Mouse (Mus musculus): ENCODE measurements around the gene Mesp2.
"Not testable (repeated sequence)": the region's sequence is repeated elsewhere in the genome, so short reads cannot be mapped to it uniquely, and the experiment has no call there.

The Mesp2 gene

DNA sequence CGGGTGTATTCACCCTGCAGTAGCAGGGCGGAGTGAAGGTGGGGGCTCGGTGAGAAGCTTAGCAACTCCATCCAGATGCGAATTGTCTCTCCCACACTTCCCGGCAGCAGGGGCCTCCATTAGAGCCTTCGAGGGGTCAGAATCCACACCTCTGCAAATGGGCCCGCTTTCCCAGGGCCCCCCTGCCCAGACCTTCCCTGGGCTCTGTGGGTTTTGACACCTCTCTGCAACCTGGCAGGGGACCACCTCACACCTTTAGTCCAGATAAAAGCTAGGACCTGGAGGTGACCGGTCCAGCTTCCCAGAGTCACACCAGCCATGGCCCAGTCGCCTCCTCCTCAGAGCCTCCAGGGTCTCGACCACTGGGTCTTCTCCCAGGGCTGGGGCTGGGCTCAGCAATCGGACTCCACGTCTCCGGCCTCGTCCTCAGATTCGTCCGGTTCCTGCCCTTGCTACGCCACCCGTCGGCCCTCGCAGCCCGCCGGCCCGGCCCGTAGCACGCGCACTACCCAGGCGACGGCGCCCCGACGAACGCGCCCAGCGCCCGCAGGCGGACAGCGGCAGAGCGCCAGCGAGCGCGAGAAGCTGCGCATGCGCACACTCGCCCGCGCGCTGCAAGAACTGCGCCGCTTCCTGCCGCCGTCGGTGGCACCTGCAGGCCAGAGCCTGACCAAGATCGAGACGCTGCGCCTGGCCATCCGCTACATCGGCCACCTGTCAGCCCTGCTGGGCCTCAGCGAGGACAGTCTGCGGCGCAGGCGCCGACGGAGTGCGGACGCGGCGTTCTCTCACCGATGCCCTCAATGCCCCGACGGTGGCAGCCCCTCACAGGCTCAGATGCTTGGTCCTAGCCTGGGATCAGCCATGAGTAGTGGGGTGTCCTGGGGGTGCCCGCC, at the start of gene Mesp2:
Gene Mesp2 (plus strand): TSS at position 117 of the 896 bp plus-strand sequence.
- peak; percentile 79 for DNase-seq

GRCm38 (mm10) chr7:79761124-79761876, 49.2 kb upstream of the Mesp2 start:
- DNase-seq = no peak

- no peak for DNase-seq
Measured at GRCm38 (mm10) chr7:79762106-79762505, 48.4 kb upstream of the Mesp2 start.

GRCm38 (mm10) chr7:79765991-79766390, 44.5 kb upstream of the Mesp2 start:
- DNase-seq = no peak

DNA sequence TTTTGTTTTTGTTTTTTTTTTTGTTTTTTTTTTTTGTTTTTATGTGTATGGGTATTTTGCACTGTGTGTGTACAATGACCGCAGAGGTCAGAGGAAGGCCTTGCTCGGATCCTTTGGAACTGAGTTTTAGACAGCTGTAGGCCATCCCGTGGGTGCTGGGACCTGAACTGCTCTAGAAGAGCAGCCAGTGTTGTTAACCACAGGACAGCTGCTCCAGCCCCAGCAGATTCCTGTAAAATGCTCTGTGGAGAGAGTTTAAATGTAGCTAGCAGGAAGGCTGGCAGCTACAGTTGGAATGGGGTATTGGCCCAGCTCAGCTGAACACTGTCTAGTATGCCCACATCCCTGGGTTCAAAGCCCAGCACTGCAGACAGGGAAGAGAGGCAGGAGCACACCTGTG, 40.9 kb upstream of the Mesp2 start:
- DNase-seq = no peak

DNA sequence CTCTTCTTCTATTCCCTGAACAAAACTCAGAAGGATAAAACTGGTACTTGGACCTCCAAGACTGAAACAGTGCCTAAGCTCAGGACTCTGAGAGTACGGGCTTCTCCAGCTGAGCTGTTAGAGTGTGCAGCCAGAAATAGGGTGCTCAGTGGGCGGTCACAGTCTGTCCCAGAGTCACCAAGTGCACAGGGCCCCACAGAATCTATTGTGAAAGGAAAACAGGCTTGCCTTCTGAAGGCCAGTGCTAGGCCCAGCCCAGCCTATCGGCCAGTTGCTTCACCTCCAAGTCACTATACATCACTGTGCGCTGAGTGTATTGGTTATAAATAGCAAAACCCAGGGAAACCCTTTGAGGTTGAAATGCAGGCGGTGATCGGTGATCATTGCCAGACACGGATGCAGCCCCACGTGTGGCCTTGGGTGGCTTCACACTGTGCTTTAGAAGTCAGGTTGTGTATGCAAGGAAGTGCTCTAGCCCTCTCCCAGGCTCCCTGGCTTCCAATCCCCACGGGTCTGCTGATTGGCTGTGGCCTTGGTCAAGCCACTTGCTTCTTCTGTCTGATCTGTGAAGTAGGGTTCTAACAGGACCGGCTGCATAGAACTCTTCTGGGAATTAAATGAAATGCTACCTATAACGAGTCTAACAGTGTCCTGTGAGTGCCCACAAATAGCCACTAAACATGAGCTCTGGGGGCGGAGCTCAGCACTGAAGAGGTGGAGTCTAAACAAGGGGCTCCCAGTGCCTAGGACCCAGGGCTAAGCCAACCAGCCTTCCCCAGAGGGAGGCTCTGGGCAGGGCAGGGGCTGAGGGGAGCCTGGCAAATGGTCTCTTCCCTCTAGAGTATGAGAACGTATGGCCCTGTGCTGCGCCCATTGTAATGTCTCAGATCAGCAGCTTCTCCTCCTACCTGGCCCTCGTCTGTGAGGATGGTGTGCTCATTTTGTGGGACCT, 38.7 kb upstream of the Mesp2 start:
- DNase-seq = peak; percentile 24

DNA sequence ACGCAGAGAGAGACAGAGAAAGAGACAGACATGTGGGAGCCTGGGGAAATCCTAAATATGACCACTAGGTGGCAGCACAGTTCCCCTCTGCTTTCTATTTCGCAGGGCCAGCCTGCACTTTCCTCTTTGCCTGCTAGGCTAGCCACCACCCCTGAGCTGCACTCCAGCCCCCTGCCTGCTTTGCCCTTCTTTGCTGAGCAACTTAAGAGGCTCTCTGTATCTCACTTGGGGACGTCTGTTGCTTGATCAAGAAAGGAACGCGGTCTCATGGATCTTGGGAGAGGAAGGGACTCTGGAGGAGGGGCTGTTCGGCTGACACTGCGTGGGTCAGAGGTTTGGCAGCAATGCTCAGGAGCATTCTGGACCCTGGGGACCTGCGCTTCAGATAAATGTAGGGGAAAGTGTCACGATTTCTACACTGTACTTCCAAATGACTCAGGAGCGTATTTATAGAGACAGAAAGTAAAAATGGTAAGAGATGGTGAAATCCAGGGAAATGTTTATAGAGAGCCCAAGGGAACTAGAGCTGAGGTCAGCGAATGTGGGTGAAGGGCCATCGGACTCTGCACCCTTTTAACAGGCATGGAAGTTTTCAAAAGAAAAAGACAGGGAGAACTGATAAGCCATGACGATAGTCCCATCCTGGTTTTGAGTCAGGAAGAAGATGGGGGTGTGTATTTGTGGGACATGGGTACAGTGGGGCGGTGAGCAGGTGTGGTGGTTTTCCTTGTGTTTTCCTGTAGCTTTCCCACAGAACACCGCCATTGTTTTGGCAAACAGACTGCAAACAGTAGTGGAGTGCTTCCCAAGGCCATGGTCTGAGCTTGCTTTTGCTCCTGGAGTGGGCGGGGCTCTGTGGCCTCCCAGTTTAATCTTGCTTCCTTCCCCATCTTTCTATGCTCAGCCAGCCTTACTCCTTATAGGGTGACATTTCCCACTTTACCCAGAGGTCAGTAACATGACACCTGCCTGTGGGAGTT, 29.6 kb upstream of the Mesp2 start:
- DNase-seq = peak; percentile 65

- DNase-seq = no peak
Measured at GRCm38 (mm10) chr7:79781826-79782515, 28.6 kb upstream of the Mesp2 start.

- no peak for DNase-seq
Measured at GRCm38 (mm10) chr7:79782516-79782855, 28.0 kb upstream of the Mesp2 start.

- peak; percentile 40 for DNase-seq
Measured at GRCm38 (mm10) chr7:79786295-79786694, 24.2 kb upstream of the Mesp2 start.

- not testable (repeated sequence) for DNase-seq
Measured at GRCm38 (mm10) chr7:79789812-79790211, 20.7 kb upstream of the Mesp2 start.

DNA sequence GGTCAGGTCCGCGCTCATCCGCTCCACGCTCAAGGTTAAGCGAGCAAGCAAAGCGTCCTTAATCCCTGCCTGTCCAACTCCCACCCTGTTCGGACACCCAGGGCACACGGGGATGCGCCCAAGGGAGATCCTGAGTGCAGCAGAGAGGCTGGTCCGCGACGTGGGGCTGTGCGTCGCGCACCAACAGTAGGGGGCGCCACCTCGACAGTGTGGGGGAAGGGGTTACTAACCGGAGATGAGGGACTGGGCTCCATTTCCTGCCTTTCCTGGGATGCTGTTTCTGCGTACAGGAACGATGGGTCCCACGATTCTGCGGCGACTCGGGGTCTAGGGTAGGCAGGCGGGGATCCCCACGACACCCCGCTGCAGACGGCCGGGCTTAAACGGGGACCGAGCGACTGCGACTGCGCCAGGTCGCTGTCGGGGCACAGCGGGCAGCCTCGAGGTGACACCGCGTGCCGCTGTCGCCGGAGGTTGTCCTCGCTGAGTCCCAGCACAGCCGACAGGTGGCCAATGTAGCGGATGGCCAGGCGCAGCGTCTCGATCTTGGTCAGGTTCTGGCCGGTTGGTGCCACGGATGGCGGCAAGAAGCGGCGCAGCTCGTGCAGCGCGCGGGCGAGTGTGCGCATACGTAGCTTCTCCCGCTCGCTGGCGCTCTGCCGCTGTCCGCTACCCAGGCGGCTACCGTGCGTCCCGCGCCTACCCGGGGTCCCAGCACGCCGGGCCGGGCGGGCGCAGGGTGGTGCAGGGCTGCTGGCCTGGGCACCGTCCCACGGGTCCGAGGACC, 17.7 kb upstream of the Mesp2 start:
- DNase-seq = peak; percentile 19

DNA sequence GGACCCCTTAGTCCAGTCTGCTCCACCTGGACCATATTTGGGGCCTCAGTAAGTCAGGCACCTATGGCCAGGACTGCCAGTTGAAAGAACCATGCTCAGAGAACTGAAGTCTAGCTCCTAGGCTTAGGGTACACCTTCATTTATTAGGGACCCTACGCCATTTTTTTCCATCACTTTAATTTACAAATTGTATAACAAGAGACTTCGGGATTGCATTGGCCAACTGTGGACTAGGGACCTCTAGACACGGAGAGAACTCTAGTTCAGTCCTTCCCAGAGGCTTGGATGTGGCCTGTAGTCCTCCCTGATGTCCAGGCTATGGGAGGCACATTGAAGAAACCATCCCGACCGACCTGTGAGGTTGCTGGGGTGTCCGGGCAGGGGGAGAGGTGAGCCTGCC, 16.8 kb upstream of the Mesp2 start, which contains the start of gene Mesp1:
Gene Mesp1 (minus strand): TSS at position 101 of the 400 bp plus-strand sequence.
- no peak for DNase-seq

- no peak for DNase-seq
Measured at GRCm38 (mm10) chr7:79798606-79799005, 11.9 kb upstream of the Mesp2 start.

- DNase-seq = peak; percentile 66
Measured at GRCm38 (mm10) chr7:79799048-79799447, 11.5 kb upstream of the Mesp2 start.

DNA sequence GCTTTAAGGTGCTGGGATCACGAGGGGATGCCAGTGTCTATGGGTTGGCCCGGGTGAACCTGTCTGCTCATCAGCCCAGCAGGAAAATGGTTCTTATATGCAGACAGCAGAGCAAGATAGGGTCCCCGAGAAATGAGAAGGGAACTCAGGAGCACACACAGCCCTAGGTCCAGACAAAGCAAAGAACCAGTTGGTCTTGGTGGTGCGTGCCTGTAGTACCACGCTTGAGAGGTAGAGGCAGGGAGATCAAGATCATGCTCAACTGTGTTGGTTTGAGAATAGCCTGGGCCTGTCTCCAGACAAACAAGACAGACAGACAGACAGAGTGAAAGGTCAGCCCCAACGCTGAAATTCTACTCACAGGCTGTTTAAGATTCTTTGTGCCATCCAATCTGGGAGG, 11.0 kb upstream of the Mesp2 start:
- no peak for DNase-seq

GRCm38 (mm10) chr7:79800336-79800735, 10.2 kb upstream of the Mesp2 start:
- no peak for DNase-seq

- no peak for DNase-seq
Measured at GRCm38 (mm10) chr7:79801391-79801790, 9.1 kb upstream of the Mesp2 start.

DNA sequence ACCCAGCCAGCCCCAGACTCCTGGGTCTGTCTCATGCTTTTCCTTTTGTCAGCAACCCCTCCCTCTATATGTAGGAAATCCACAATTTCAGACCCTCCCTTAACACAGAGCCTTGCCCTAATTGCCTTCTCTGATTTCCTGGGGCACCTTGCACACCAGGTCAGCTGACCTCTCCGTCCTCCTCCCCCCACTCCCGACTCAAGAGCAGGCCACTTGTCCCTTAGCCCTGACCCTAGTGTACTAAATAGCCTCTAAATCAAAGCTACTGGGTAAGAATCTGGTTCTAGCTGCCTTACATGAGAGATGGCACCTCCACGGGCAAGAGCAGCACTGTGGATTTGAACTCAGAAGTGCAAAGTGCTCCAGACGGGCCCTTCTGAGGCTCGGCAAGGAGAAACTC, 8.5 kb upstream of the Mesp2 start:
- DNase-seq = no peak

DNA sequence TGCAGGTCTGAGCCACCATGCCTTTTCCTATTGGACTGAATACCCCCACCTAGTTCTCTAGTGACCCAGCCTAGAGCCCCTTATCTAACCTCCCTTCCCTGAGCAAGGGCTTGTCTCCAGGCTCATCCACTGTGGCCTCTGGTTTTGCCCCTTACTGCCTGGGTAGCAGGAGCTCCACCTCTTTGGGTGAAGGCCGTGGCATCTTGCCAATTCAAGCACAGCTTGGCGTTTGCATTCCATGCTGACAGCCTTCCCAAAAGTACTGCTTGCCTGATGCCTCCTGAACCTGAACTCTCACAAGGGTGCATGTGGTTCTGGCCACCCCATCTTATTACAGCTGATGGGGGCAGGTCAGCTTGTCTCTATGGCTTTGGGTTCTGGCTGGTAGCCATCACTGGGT, 6.6 kb upstream of the Mesp2 start:
- DNase-seq = no peak

All from right cerebral cortex, postnatal 25 days (tissue).